Mouse (Mus musculus): Measurements from ENCODE around the gene Baiap3. TPM values are rescaled to one million over a fixed set of nuclear protein-coding genes. Genes with fewer than 3 reads are reported as not detected.
A peak's percentile ranks its signal among the peaks of the same experiment; 100 is the strongest.

The Baiap3 gene
- 10 to 100 TPM in 1 of 2 experiments, 1 to 10 TPM in 1; 5.2 to 24.2 TPM for total RNA-seq (2021)

DNA sequence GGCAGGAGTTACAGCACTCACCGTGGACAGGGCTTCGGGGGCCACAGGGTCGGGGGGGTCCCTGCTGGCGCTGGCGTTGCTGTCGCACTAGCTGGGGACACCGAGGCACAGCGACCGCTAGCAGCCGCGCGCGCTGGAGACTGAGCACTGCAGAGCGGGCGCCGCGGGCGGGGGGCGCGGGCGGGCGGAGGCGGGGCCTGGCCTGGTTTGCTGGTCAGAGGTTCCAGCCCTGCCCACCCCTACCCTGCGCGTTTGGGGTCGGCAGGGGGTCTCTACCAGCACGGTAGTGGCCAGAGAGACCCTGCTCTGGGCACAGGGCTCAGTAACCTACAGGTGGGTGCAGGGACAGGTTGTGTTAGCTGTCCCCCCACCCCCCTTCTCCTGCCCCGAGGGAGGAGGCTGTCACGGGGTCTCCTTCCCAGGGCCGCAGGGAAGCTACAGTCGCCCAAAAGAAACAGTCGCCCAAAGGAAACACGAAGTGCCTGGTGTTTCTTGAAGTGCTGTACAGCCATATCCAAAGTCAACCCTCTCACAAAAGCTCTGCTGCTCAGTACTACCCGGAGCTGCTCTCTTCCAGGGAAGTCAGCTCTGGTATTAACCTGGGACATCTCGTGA, at the start of gene Baiap3:
Baiap3 (minus strand) TSS at position 225 of the 615 bp plus-strand sequence.
- no peak for DNase-seq
- intact Hi-C loops (cut with DNase I), result no loop called here

DNA sequence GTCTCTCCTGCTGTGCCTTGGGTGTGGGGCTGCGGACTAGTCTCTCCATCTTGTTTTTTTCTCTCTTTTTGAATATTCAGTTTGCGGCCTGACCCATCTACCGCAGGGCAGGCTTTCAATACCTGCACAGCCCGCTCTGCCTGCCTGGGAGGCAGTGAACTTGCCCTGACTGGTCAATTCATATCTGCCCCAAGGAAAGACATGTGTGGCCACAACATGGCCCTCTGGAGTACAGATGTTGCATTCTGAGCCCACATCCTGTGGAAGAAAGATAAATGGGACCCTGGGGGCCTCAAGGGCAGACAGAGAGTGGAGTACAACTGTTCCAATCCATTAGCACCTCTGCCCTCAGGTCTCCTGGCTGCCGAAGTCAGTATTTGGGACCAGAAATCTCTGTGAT, 41.9 kb upstream of the Baiap3 start, which contains the start of gene Prss34:
Prss34 (plus strand) TSS at position 301 of the 400 bp plus-strand sequence.
- intact Hi-C loops (cut with DNase I), result loop anchor here (10.0 kb wide), 1 partner anchor 177 kb away; no protein-coding TSS in a partner anchor
- DNase-seq, result no peak

DNA sequence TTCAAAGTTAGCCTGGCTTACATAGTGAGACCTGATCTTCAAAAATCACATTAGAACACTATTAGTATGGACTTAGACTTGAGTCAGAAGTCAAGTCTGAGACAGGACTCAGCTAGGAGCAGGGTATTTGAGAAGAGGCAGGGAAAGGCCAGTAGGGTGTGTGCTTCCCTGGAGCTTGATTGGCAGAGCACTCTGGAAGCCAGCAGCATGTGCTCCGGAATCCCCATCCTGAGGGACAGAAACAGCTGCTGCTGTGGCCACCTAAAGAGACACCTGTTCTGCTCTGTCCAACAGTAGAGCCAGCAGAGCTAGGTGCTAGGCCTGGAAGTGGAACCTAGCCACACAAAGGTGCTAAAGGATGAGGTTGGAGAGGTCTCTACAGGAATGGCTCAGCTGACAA, 37.9 kb upstream of the Baiap3 start:
- intact Hi-C loops (cut with DNase I), result loop anchor here (10.0 kb wide), 1 partner anchor 181 kb away; no protein-coding TSS in a partner anchor
- no peak for DNase-seq

DNA sequence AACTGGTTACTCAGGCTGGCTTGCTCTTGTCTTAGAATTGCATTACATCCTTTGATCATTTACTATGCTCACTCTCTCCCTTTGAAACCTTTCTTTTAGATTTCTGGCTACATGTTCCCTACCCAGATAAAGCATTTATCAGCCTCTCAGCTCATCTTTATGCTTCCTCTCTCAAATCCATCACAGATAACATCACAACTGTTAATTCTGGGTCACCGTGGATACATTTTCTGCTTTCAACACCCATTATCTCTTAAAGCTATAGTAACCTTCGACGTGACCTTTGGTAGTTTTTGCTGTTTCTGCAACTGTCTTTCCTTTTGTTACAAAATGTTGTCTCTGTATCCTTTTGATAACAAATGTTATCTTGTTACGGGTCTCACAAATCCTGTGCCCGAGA, 37.3 kb upstream of the Baiap3 start:
- DNase-seq, result no peak
- intact Hi-C loops (cut with DNase I), result loop anchor here (10.0 kb wide), 1 partner anchor 181 kb away; no protein-coding TSS in a partner anchor

DNA sequence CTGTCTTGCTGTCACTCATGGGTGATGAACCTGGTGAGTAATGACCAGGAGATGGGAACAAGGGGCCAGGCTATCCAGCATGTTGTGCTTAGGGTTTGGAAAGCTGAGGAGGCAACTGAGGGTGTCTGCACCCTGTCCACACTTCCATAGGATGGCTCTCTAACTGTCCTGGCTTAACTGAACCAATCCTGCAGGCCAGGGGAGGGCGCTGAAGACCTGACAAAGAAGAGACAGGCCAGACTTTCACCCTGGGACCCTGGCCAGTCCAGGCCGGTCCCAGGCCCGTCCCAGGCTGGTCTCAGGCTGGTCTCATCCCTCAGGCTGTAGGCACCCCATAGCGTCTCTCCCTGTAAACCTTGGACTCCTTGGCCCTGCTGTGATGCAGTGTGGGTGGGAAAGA, 34.2 kb upstream of the Baiap3 start:
- no peak for DNase-seq
- intact Hi-C loops (cut with DNase I), result loop anchor here (10.0 kb wide), 1 partner anchor 184 kb away; no protein-coding TSS in a partner anchor

DNA sequence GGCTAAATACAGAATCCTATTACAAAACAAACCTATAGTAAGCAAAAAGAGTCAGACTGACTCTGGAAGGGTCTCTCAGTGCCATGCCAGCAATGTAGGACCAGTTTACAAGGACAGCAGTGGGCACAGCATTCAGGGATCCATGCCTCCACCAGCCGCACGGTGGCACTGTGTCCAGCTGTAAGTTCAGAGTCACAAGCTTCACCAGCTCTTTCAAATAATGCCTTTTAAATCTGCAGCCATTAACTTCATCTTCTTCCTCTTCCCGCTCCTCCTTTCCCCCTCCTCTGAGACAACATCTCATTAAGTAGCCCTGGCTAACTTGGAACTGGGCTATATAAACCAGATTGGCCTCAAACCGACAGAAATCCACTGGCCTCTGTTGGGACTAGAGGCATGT, 32.7 kb upstream of the Baiap3 start:
- peak; percentile 48 for DNase-seq
- intact Hi-C loops (cut with DNase I), result no loop called here

DNA sequence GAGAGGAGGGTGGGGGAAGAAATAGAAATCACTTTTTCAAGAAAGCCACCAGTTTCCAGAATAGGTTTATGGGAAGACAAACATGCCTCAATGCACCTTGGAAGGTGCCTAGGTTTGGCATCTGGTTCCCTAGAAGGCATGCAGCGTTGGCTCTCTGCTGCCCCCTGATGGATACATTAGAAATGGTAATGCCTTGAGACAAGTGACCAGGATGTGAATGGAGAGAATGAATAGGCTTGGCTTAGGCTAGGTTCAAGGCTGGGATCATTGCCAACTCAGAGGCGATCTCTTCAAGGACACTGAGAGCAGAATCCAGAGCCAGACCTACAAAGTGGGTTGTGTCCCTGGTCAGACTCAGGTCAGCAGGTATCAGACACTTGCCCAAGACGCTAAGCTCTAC, 28.9 kb upstream of the Baiap3 start:
- DNase-seq, result peak; percentile 80
- intact Hi-C loops (cut with DNase I), result no loop called here

DNA sequence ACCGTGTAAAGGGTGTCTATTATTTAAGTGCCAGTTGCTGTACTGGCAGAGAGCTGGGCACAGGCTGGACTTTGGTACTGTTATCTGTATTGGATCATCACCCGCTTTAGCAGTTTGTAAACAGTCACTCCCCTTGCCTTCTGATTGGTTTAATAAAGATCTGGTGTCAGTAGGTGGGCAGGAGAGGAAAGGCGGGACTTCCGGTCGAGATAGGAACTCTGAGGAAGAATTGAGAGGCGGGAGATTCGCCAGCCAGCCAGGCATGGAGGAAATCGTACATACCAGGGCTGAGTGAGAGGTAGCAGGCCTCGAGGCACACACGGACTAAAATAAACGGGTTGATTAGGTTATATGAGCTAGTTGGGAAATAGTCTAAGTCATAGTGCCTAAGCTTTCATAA, 26.0 kb upstream of the Baiap3 start:
- intact Hi-C loops (cut with DNase I), result no loop called here
- peak; percentile 18 for DNase-seq

DNA sequence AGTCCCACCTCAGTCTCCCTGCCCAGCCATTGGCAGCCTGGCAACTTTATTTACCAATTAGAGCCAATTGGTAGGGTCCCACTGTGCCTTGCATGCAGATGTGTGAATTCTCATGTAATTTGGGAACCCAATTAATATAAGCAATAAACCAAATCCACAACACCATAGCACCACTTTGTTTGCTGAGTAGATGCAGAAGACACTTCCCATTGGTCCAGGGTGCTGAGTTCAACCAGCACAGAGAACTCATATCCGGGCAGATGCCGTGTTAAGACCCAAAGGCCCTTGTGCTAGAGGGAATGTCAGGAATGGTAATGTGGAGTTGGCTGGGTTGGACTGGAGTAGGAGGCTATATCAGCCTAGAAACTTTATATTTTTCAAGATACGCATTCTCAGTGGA, 19.7 kb upstream of the Baiap3 start:
- no peak for DNase-seq
- intact Hi-C loops (cut with DNase I), result no loop called here

DNA sequence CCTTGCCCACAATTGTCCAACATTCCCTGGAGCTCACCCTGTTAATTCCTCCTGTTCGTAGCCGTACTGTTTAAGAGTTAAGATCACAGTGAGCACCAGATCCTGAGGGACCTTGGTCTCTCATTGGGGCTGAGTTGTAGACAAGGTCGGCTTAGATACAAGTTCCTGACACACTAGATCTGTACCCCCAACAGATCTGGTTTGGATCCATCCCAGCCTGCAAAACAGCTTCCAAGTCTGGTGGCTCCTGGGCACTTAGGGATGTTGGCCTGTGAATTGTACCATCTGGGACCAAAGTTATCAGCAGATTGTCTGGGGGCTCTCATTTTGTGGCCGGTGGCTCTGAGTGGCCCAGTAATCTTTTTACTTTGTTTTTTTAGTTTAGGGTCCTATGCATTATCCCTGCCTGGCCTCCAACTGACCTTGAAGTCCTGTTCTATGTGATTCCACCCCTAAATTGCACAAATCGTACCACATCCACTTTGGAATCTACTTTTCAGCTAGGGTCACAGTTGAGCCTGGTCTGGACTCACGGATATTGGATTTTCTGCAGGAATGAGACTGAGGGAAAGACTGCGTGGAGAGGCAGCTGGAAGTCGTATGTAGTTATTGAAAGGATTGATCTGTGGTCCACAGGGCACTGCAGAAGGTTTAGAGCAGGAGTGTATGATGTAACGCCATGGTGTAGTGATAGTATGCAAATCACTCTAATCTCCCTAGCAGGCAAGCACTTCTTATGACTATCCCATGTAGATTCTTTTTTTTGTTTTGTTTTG, 18.6 kb upstream of the Baiap3 start, which contains the start of gene Ube2i:
Ube2i (minus strand) TSS at position 52 of the 776 bp plus-strand sequence.
- intact Hi-C loops (cut with DNase I), result loop anchor here (5.0 kb wide), 1 partner anchor 257 kb away; the partner anchor contains the start of genes Cramp1l and Ift140
- peak; percentile 55 for DNase-seq

DNA sequence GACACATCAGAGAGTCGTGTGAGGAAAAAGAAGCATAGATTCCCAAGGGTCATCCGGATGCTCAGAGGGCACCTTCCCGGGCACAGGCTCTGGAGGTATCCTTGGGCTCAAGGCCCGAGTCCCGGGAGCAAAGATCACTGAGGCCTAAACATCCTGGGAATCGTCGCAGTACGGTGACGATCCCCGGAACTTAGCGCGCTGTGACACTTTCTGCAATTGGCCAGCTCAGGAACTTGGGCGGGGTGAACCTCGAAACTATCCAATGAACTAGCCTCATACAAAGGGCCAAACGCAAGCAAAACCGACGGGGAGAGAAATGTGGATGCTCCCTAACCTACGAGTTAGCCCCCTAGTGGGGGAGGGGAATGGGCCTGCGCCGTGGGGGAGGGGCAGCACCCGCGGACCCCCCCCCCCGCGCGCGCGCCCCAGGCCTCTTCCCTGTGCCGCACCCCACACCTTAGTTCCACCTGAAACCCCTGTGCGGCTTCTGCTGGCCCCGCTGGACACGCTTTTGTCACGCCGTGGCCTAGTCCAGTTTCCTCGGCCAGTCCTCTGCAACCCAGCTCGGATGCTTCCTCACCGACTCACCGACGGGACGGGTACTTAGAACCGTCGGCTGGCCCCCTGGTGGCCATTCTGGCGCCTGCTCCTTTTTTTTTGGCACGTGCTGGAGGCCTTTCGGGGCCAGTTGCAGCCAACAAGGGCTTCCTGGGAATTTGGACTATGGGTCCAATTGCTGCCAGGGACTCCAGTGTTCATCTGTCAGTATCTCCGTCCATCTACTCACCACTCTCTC, 17.7 kb upstream of the Baiap3 start:
- peak; percentile 88 for DNase-seq
- intact Hi-C loops (cut with DNase I), result loop anchor here (5.0 kb wide), 1 partner anchor 257 kb away; the partner anchor contains the start of genes Cramp1l and Ift140

DNA sequence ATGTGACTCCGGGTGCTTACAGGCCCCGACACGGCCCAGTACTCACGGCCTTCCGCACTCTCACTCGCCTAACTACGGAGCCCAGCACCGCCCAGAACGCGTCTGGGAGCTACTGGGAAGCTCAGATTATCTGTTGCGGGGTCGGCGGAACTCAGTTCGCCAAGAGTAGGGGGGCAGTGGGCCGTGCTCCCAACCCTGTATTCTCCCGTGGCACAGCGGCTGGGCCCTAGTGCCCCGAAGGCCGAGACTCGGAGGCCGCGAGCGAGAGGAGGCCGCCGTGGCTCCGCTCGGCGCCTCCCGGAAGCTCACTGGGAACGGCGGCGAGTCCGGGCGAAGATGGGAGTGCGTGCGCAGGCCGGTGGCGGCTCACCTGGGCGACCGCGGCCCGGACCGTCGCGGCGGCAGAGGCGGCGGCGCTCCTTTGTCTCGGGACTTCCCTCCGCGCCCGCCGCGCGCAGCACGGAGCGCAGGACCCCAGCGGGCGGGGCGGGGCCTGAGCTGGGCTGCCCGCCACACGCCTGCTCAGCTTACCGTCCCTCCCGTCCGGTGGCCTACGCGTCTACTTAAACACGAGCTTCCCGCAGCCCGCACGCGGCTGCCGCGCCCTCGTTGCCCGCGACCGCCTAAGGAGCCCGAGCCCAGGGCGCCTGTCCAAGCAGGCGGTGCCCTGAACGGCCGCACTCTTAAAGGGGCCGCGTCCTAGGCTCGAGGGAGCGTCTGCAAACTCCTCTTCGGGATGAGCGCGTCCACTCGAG, 17.0 kb upstream of the Baiap3 start:
- intact Hi-C loops (cut with DNase I), result loop anchor here (5.0 kb wide), 1 partner anchor 256 kb away; the partner anchor contains the start of genes Cramp1l and Ift140
- DNase-seq, result peak; percentile 86

DNA sequence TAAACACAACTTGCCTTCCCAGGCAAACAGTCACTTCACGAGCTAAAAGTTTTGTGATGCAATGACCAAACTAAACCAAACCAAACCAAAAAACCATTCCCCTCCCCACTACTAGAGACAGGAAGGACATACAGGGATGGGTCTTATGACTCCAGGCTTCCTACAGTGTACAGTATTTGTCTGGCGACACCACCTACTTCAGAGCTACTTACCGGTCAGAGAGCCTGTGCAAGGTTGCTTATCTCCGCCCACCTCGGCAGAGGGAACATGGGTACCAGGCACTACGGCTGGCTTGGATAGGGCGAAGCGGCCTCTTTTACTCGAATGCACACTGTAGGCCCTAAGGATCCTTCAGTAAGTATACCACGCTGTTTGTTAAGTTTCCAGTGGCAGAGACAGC, 16.2 kb upstream of the Baiap3 start:
- intact Hi-C loops (cut with DNase I), result loop anchor here (5.0 kb wide), 1 partner anchor 255 kb away; the partner anchor contains the start of genes Cramp1l and Ift140
- no peak for DNase-seq

DNA sequence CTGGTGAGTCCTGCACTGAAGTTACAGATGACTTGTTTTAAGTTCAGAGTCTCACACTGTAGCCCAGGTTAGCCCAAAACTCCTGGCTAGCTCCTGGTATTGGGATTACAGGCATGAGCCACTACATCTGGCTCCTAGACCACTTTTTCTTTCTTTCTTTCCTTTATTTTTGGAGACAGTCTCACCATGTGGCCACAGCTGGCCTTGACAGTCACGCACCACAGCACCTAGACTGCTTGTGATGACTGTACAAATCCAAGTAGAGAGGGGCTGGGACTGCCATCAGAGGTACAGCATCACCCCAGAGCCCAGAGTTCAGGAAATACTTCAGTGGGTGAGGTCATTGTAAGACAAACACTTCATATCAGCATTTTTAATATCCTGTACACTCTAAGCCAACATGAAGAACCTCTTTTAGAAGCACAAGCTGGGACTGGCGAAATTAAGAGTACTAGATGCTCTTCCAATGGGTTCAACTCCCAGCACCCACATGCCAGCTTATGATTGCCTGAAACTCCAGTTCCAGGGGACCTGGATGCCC, 14.7 kb upstream of the Baiap3 start:
- DNase-seq, result no peak
- intact Hi-C loops (cut with DNase I), result loop anchor here (5.0 kb wide), 1 partner anchor 254 kb away; the partner anchor contains the start of genes Cramp1l and Ift140

DNA sequence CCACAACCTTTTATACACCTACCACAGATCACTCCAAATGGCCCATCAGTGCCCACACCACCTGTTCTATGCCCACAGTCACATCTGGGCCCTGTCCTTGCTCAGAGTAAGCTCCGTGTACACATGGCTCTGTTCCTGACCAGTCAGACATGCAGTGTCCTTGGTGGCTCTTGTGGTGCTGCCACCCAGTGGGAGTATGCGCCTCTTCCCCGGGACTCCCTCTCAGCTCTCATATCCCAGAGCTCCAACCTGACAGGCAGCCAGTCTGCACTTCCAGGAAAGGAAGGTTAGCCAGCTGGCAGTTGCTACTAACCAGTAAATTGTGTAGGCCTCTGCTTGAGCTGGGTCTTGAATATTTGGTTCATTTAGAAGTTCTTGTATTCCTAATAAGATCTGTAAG, 8.3 kb upstream of the Baiap3 start:
- intact Hi-C loops (cut with DNase I), result no loop called here
- DNase-seq, result no peak

DNA sequence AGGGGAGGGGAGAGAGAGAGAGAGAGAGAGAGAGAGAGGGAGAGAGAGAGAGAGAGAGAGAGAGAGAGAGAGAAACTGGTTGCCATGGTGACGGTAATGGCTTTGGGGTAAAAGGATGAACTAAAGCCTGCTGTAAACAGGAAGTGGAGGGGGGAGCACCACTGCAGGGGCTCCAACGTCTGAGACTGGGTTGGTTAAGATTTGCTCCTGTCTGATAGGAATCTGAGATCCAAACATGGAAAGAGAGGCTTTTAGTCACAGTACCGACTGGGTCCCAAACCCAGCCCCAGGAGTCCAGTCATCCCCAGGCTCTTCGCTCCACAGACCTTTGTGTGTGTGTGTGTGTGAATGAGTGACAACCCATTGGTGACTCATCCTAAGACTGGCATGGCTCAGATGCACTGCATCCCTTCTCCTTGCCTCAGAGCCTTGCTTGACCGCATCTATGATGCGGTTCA, 1.7 kb upstream of the Baiap3 start:
- intact Hi-C loops (cut with DNase I), result no loop called here
- DNase-seq, result no peak

DNA sequence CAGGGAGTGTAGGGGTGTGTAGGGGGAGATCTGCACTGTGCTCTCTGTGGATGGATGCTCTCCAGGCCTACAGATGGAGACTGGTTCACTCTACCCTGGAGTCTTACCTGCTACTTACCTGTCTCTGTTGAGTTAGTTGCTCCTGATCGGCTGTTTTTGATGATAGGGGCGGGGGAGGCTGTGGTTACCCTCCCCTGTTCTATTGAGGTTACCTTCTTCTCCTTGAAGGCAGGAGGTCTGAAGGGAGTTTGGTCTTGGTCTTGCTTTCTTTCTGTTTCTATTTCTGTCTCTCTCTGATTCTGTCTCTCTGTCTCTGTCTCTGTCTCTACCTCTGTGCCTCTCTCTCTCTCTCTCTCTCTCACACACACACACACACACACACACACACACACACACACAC, 1.1 kb downstream of the Baiap3 start:
- intact Hi-C loops (cut with DNase I), result no loop called here
- no peak for DNase-seq

DNA sequence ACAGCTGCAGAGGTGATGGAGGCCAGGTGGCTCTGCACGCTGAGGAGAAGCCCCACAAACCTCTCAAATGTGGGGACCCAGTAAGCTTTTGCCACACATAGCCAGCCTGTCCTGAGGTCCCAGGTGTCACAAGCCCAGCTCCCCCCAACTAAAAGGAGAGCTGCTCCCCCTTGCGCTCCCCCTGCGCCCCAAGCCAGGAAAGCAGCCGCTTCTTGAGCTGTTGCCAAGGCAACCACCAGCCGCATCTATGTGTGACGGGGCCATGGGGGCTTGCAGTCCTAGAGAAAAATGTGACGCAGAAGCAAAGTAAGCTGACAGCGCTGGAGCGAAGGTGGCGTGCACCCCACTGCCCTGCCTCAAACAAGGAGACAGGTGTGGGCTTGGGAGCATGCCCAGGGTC, 2.4 kb downstream of the Baiap3 start:
- no peak for DNase-seq
- intact Hi-C loops (cut with DNase I), result no loop called here

DNA sequence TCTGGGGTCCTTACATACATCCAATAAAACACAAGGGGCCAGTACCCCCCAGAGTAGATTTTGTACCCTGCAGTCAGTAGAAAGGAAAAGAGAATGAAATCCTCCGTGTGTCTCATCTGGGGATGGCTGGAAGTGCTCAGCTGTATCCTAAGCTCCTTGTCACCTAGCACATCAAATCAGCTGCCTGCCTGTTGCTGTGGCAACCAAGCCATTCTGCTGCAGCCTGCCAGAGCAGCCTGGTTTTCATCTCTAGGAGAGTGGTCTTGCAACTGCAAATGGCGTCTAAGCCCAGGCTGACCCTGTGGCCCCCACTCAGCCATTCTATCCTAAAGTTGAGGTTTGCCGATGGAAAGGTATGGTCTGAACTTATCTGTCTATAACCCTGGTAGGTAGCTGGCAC, 3.5 kb downstream of the Baiap3 start:
- no peak for DNase-seq
- intact Hi-C loops (cut with DNase I), result no loop called here

All from left cerebral cortex, postnatal 4 days (tissue).